Mouse (Mus musculus) liver, embryonic 16.5 days (tissue): ENCODE measurements around the gene Hadh. TPM values are rescaled to one million over a fixed set of nuclear protein-coding genes. Genes with fewer than 3 reads are reported as not detected.

Experiments
- ATAC-seq: fragments of 200-750 bp; cut with Nextera tagmentation; 2 replicates; pipeline ENCODE4 v1.8.0; 2017; ENCODE audit warnings: low read depth, mild to moderate bottlenecking, moderate number of reproducible peaks, moderate library complexity
- H3K27ac ChIP-seq: fragments of 300-500 bp; sonication (generic); 2 replicates; pipeline ENCODE4 v1.5.1; 2014; ENCODE audit warnings: mild to moderate bottlenecking, low read length
- H3K27me3 ChIP-seq: fragments of 300-500 bp; sonication (generic); 2 replicates; pipeline ENCODE4 v1.6.1; 2014; ENCODE audit warnings: low read depth, low read length, mixed read lengths; ENCODE audit not compliant: control insufficient read depth, insufficient read depth
- H3K36me3 ChIP-seq: fragments of 300-500 bp; sonication (generic); 2 replicates; pipeline ENCODE4 v1.6.1; 2014; ENCODE audit warnings: mild to moderate bottlenecking; ENCODE audit not compliant: control insufficient read depth, insufficient read depth
- H3K4me1 ChIP-seq: fragments of 300-500 bp; sonication (generic); 2 replicates; pipeline ENCODE4 v1.6.1; 2014; ENCODE audit warnings: low read depth, low read length, mixed read lengths; ENCODE audit not compliant: control insufficient read depth
- H3K4me2 ChIP-seq: fragments of 300-500 bp; sonication (generic); 2 replicates; pipeline ENCODE4 v1.6.1; 2014; ENCODE audit warnings: low read depth, low read length, mixed read lengths
- H3K4me3 ChIP-seq: fragments of 300-500 bp; sonication (generic); 2 replicates; pipeline ENCODE4 v1.5.1; 2014; ENCODE audit warnings: low read depth, mild to moderate bottlenecking, low read length
- H3K9ac ChIP-seq: fragments of 300-500 bp; sonication (generic); 2 replicates; pipeline ENCODE4 v1.6.1; 2014; ENCODE audit warnings: low read depth, low read length
- H3K9me3 ChIP-seq: fragments of 300-500 bp; sonication (generic); replicated peaks from 2 replicates; pipeline ENCODE4 v1.6.1; 2016; ENCODE audit warnings: low read length; ENCODE audit not compliant: control insufficient read depth
- WGBS: fragments of 180-500 bp; shearing (Covaris S2); extraction: QIAGEN DNeasy Blood & Tissue Kit; methylation state at CpG from one replicate; pipeline ENCODE4 v1.1.7; 2014; ENCODE audit not compliant: insufficient replicate concordance; 5-methylcytosine and 5-hydroxymethylcytosine counted together
- polyA plus RNA-seq: library from polyadenylated mRNA; unstranded; fragments of >200 nt; fragmentation: Nextera tagmentation; extraction: Ambion mirVana; gene quantifications from 2 replicates; pipeline ENCODE4 v1.2.1, GENCODE M21; 2015

Gene Hadh
- polyA plus RNA-seq, 1 experiment from 2014 or later, result 150 TPM

DNA sequence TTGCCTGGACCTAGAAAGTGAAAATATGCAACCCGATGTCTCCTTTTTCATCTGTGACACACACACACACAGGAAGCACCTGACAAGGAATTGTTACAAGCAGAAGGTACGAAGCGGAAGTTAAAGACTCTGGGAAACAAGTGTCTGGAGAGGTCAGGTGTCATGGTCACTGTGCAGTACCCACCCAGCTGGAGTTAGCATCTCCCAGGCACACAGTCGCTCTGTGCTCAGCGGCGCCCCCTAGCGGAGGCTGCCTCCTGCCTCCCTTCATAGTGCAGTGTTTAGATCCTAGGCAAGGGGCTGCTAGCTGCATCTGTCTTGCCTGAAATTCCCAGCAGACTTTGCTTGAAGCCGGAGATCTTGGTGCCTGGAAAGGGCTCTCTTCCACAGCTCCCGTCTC lies 57.1 kb downstream of the Hadh start:
- 49% methylated on average over 9 of the region's 9 CpGs for WGBS
- H3K4me2 ChIP-seq, result no peak overlapping the region
- H3K36me3 ChIP-seq, result no peaks in the 10 kb centered on the region
- H3K4me1 ChIP-seq, result no peaks in the 10 kb centered on the region
- no peaks in the 10 kb centered on the region; the same call in 1 of the 2 replicates for H3K27me3 ChIP-seq
- no peak overlapping the region for H3K27ac ChIP-seq
- no peaks in the 10 kb centered on the region for H3K9me3 ChIP-seq
- H3K9ac ChIP-seq, result no peak overlapping the region
- ATAC-seq, result no peak
- H3K4me3 ChIP-seq, result no peak overlapping the region

DNA sequence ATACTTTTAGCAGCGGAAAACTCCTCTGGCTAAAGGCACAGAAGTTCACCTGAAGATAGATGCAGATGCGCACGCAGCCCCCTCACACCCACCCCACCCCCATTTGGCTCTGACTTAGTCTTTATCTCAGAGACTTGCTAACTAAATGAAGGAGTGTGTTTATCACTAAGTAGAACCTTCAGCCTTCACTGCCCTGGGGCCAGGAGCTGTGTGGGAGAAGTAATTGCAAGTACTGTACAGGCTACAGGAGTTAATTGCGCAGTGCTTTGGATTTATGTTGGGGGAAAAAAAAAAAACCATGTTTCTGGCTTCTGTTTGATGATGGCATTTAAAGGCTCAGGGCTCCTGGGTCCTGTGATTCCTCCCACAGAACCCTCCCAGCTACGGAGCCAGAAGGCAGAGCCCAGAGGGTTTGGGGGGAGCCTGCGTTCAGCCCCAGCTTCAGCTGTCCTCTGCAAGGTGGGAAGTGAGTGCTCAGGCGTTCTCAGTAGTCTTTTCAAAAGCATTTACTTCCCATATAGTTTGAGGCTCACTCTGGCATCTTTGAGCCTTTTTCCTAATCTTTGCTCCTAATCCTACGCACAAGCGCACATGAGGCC lies 57.7 kb downstream of the Hadh start:
- Histone ChIP-seq H3K27ac (no peak overlapping the region), H3K9ac (no peak overlapping the region), H3K27me3 (no peaks in the 10 kb centered on the region; the same call in 1 of the 2 replicates), H3K4me2 (no peak overlapping the region), H3K36me3 (no peaks in the 10 kb centered on the region), H3K4me3 (no peak overlapping the region), H3K4me1 (no peaks in the 10 kb centered on the region), H3K9me3 (no peaks in the 10 kb centered on the region)
- 73% methylated on average over 9 of the region's 9 CpGs for WGBS
- ATAC-seq, result no peak

DNA sequence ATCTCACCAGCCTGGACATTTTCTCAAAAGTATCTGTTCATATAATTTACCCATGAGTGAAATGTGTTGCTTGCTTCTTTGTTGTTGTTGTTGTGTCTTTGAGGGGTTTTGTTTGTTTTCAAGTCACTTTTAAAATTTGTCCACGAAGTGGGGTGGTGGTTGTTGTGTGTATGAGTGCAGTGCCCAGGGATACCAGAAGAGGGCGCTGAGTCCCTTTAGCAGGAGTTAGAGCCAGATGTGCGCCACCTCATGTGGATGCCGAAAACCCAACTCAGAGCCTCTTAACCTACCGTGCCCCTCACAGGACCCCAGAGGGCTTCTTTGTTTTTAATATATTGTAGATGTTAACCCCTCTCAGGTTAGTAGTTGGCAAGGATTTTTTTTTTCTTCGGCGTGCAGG lies 59.7 kb downstream of the Hadh start:
- Histone ChIP-seq H3K9me3 (no peaks in the 10 kb centered on the region), H3K27ac (no peak overlapping the region), H3K4me2 (no peak overlapping the region), H3K36me3 (no peaks in the 10 kb centered on the region), H3K9ac (no peak overlapping the region), H3K4me1 (no peaks in the 10 kb centered on the region), H3K27me3 (no peaks in the 10 kb centered on the region; the same call in 1 of the 2 replicates), H3K4me3 (no peak overlapping the region)
- no peak for ATAC-seq
- 72% methylated on average over 7 of the region's 7 CpGs for WGBS

DNA sequence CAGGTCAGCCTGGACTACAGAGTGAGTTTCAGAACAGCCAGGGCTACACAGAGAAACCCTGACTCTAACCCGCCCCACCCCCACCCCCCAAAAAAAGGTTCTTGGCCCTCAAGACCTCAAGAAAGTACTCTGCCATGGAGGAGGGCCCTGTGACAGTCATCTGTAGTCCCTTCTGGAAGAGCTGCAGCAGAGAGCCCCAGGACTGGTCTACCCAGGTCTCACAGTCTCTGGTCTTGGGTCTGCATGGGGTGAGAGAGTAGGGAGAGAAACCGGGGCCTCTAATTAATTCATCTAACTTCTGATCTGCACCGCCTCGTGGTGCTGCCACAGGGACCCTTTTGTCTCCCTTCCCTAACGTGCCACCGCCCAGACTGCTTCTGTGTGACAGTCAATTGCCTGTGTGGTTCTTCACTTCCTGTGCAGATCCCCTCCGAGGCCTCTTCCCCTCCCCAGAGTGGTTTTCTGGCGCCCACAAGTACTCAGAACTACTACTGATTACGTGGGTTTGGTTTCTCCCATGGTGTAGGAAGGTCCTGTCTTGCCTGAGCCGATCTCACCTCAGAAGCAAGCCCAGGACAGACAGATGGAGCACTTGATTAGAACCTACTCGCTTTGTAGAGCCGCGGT lies 63.5 kb downstream of the Hadh start:
- no peaks in the 10 kb centered on the region for H3K4me1 ChIP-seq
- H3K9me3 ChIP-seq, result no peaks in the 10 kb centered on the region
- H3K27ac ChIP-seq, result no peak overlapping the region
- no peak for ATAC-seq
- no peaks in the 10 kb centered on the region for H3K36me3 ChIP-seq
- H3K27me3 ChIP-seq, result no peaks in the 10 kb centered on the region; the same call in 1 of the 2 replicates
- H3K4me3 ChIP-seq, result no peak overlapping the region
- no peak overlapping the region for H3K4me2 ChIP-seq
- WGBS, result 15% methylated on average over 13 of the region's 13 CpGs
- no peak overlapping the region for H3K9ac ChIP-seq

DNA sequence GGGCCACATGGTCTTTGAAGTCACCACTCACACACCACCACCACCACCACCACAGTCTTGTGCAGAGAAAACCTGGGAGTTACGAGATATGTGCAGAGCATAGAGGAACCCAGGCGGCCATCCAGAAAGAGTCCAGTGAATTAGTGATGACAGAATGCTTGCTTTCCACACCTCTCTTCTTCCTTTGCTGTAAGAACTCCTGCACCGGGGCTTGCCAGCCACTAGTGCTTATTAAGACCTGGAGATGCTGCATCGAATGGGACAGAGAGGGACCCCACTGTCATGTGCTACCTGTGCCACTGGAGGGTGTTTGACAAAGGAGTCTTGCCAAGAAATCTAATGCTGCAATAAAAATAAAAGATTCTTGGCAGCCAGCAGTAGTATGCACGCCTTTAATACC lies 64.1 kb downstream of the Hadh start:
- Histone ChIP-seq H3K9me3 (no peaks in the 10 kb centered on the region), H3K27me3 (no peaks in the 10 kb centered on the region; the same call in 1 of the 2 replicates), H3K4me2 (no peak overlapping the region), H3K27ac (no peak overlapping the region), H3K4me3 (no peak overlapping the region), H3K4me1 (no peaks in the 10 kb centered on the region), H3K36me3 (no peaks in the 10 kb centered on the region), H3K9ac (no peak overlapping the region)
- WGBS, result 44% methylated on average over 5 of the region's 5 CpGs
- ATAC-seq, result no peak

DNA sequence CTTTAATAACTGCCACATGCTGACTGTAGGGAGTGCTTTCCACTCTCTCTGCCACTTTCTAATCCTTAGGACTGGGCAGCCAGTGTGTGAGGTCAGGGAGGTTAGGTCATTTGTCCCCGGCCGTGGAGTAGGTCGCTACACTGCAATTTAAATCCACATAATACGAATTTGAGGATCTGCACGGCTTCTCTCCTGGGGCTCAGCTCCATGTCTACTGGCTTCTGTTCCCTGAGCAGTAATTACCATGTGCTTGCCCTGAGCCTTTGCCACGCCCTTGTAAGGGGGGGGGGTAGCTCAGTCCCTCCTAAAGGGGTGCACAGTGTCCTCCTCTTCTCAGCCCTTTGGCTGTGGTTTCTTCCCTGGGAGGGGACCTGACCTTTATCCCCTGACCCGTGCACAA lies 69.6 kb downstream of the Hadh start:
- Histone ChIP-seq H3K4me1 (no peaks in the 10 kb centered on the region), H3K9ac (no peak overlapping the region), H3K27me3 (no peaks in the 10 kb centered on the region; the same call in 1 of the 2 replicates), H3K9me3 (no peaks in the 10 kb centered on the region), H3K36me3 (no peaks in the 10 kb centered on the region), H3K27ac (no peak overlapping the region), H3K4me3 (no peak overlapping the region), H3K4me2 (no peak overlapping the region)
- 62% methylated on average over 7 of the region's 7 CpGs for WGBS
- no peak for ATAC-seq

DNA sequence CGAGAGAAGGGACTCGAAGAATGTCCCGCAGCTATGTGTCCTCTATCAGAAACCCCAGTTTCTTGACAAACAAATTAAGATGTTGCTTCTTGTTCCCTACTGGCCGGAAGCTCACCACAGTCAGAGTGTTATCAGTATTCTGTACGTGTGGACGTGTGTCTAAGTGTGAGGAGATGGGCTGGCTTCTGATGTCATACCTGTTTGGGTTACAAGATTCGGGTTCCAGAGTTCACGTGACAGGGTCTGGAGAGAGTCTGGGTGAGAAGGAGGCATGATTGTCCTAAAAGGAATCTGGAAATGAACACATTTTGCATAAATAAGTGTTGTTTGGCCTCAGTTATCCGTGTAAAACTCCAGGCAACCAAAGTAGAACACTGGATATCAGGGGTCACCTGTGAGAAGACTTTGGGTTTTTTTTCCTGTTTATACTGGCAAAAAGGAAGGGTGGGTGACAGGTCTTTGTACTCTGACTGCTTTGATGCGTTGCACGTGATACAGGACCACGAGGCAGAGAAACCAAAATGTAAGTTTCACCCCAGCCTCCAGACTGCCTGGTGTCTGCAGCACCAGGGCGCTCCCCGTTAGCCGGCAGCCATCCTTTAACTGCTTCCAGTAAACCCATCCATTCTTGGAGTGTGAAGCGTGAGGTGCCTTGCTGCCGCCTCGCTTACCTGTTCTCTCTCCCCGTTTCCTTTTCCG lies 72.2 kb downstream of the Hadh start:
- H3K36me3 ChIP-seq, result no peaks in the 10 kb centered on the region
- no peaks in the 10 kb centered on the region for H3K9me3 ChIP-seq
- no peak overlapping the region for H3K4me2 ChIP-seq
- no peak overlapping the region for H3K9ac ChIP-seq
- H3K27me3 ChIP-seq, result no peaks in the 10 kb centered on the region
- WGBS, result 63% methylated on average over 20 of the region's 20 CpGs
- H3K4me3 ChIP-seq, result no peak overlapping the region
- H3K27ac ChIP-seq, result no peak overlapping the region
- H3K4me1 ChIP-seq, result no peaks in the 10 kb centered on the region
- ATAC-seq, result no peak

DNA sequence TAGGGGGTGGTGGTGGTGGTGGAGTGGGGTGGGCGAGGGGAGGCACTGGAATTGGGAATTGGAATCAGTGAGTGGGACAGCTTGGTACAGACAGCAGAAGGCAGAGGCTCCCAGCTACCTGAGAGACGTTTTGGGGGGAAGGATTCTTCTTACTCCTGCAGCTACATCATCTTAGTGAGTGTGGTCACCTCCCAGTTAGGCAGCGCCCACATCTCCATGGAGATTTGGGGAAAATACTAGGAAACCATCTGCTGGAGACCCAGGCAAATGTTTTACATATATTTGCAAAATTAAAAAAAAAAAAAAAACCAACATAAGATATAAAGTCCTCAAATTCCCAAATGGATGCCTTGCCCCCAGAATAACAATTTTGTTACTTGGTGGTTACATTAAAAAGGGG lies 72.9 kb downstream of the Hadh start:
- H3K9me3 ChIP-seq, result no peaks in the 10 kb centered on the region
- no peak overlapping the region for H3K9ac ChIP-seq
- no peaks in the 10 kb centered on the region for H3K27me3 ChIP-seq
- ATAC-seq, result no peak
- H3K36me3 ChIP-seq, result no peaks in the 10 kb centered on the region
- H3K4me1 ChIP-seq, result no peaks in the 10 kb centered on the region
- WGBS, result 44% methylated on average over 3 of the region's 3 CpGs
- no peak overlapping the region for H3K4me3 ChIP-seq
- no peak overlapping the region for H3K4me2 ChIP-seq
- no peak overlapping the region for H3K27ac ChIP-seq

DNA sequence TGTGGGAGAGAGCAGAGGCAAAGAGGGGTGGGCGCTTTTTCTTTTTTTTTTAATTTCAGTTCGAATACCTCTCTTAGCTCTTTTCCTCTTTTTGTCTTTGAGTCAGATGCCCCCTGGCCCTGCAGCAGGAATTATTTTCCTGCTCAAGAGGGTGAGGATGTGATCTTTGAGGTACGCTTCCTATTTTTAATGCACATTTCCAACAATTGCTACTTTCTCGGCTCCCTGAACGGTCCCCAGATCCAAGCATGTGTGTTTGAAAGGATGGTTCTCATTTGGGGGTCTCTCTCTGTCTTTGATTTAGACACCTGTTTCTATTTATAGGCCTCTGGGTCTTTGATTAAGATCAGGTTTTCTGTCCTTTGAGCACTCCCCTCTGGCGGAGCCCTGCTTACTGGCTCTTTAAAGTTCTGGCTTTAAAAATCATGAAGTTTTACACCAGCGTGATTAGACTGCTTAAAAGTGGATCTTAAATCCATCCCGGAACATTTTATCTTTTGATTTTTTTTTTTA lies 75.3 kb downstream of the Hadh start:
- no peak for ATAC-seq
- 69% methylated on average over 8 of the region's 8 CpGs for WGBS
- no peaks in the 10 kb centered on the region for H3K4me1 ChIP-seq

More for the DNA sequence above, 75.3 kb downstream of the Hadh start:
- H3K27me3 ChIP-seq, result no peaks in the 10 kb centered on the region
- no peak overlapping the region for H3K4me3 ChIP-seq
- no peak overlapping the region for H3K27ac ChIP-seq
- no peak overlapping the region for H3K4me2 ChIP-seq
- H3K36me3 ChIP-seq, result no peaks in the 10 kb centered on the region
- H3K9ac ChIP-seq, result no peak overlapping the region
- no peaks in the 10 kb centered on the region for H3K9me3 ChIP-seq
